Mouse (Mus musculus) midbrain, embryonic 12.5 days (tissue): ENCODE data around the gene Polr3c. TPM values are rescaled to one million over a fixed set of nuclear protein-coding genes. Genes with fewer than 3 reads are reported as not detected.

ENCODE experiments used
- ATAC-seq: fragments of 200-750 bp; cut with Nextera tagmentation; 2 replicates; pipeline ENCODE4 v1.8.0; 2017; ENCODE audit warnings: low read depth, moderate TSS enrichment, moderate library complexity; ENCODE audit not compliant: low FRiP score
- H3K27ac ChIP-seq: fragments of 300-500 bp; sonication (generic); replicated peaks from 2 replicates; pipeline ENCODE4 v1.5.1; 2016; ENCODE audit warnings: mild to moderate bottlenecking
- H3K27me3 ChIP-seq: fragments of 300-500 bp; sonication (generic); 2 replicates; pipeline ENCODE4 v1.6.1; 2016; ENCODE audit warnings: mild to moderate bottlenecking
- H3K36me3 ChIP-seq: fragments of 300-500 bp; sonication (generic); 2 replicates; pipeline ENCODE4 v1.6.1; 2016
- H3K4me1 ChIP-seq: fragments of 300-500 bp; sonication (generic); 2 replicates; pipeline ENCODE4 v1.6.1; 2016
- H3K4me2 ChIP-seq: fragments of 300-500 bp; sonication (generic); replicated peaks from 2 replicates; pipeline ENCODE4 v1.6.1; 2016; ENCODE audit warnings: mild to moderate bottlenecking, moderate library complexity
- H3K4me3 ChIP-seq: fragments of 300-500 bp; sonication (generic); 2 replicates; pipeline ENCODE4 v1.5.1; 2016; ENCODE audit warnings: mild to moderate bottlenecking
- H3K9ac ChIP-seq: fragments of 300-500 bp; sonication (generic); replicated peaks from 2 replicates; pipeline ENCODE4 v1.6.1; 2016; ENCODE audit warnings: mild to moderate bottlenecking, moderate library complexity
- H3K9me3 ChIP-seq: fragments of 300-500 bp; sonication (generic); 2 replicates; pipeline ENCODE4 v1.6.1; 2016; ENCODE audit warnings: mild to moderate bottlenecking
- WGBS: fragments of 180-500 bp; shearing (Covaris S2); methylation state at CpG from one replicate; pipeline ENCODE4 v1.1.7; 2016; 5-methylcytosine and 5-hydroxymethylcytosine counted together
- polyA plus RNA-seq: library from polyadenylated mRNA; unstranded; fragments of >200 nt; fragmentation: Nextera tagmentation; extraction: Ambion mirVana; gene quantifications from 2 replicates; pipeline ENCODE4 v1.2.1, GENCODE M21; 2016

The Polr3c gene
- polyA plus RNA-seq, 1 experiment from 2014 or later: 42.9 TPM

GRCm38 (mm10) chr3:96707903-96708683 is 19.3 kb downstream of the Polr3c start, which contains the start of gene Nudt17:
Gene Nudt17 (minus strand): TSS chr3:96708562.
- Histone ChIP-seq H3K9ac (peak within 1 kb of the TSS; percentile 65), H3K36me3 (peaks cover 50% of the 10 kb centered on the region), H3K4me2 (peak within 1 kb of the TSS; percentile 93), H3K4me3 (peak within 1 kb of the TSS; percentile 51), H3K27ac (no peak within 1 kb of the TSS), H3K4me1 (peaks cover 7% of the 10 kb centered on the region; the same call in 1 of the 2 replicates), H3K27me3 (peaks cover 16% of the 10 kb centered on the region), H3K9me3 (no peaks in the 10 kb centered on the region)
- WGBS: 6% methylated on average over 42 of the region's 42 CpGs
- peak; percentile 89 for ATAC-seq

- Histone ChIP-seq H3K4me3 (no peak overlapping the region), H3K27ac (no peak overlapping the region), H3K27me3 (peaks cover 16% of the 10 kb centered on the region), H3K36me3 (peaks cover 45% of the 10 kb centered on the region), H3K9ac (no peak overlapping the region), H3K9me3 (no peaks in the 10 kb centered on the region), H3K4me2 (no peak overlapping the region), H3K4me1 (peaks cover 7% of the 10 kb centered on the region; the same call in 1 of the 2 replicates)
- ATAC-seq: no peak
- 74% methylated on average over 7 of the region's 7 CpGs for WGBS
Observed at GRCm38 (mm10) chr3:96706984-96707383, 20.4 kb downstream of the Polr3c start.

GRCm38 (mm10) chr3:96706217-96706616 is 21.2 kb downstream of the Polr3c start:
- H3K4me3 ChIP-seq: no peak overlapping the region
- H3K4me2 ChIP-seq: no peak overlapping the region
- no peak overlapping the region for H3K27ac ChIP-seq
- no peaks in the 10 kb centered on the region for H3K9me3 ChIP-seq
- H3K36me3 ChIP-seq: peaks cover 45% of the 10 kb centered on the region
- H3K4me1 ChIP-seq: peaks cover 7% of the 10 kb centered on the region; the same call in 1 of the 2 replicates
- ATAC-seq: no peak
- peaks cover 16% of the 10 kb centered on the region for H3K27me3 ChIP-seq
- 89% methylated on average over 11 of the region's 11 CpGs for WGBS
- no peak overlapping the region for H3K9ac ChIP-seq

- Histone ChIP-seq H3K27me3 (peaks cover 16% of the 10 kb centered on the region), H3K4me1 (peaks cover 7% of the 10 kb centered on the region; the same call in 1 of the 2 replicates), H3K9ac (no peak overlapping the region), H3K9me3 (no peaks in the 10 kb centered on the region), H3K4me2 (no peak overlapping the region), H3K27ac (no peak overlapping the region), H3K36me3 (peaks cover 50% of the 10 kb centered on the region), H3K4me3 (no peak overlapping the region)
- 72% methylated on average over 11 of the region's 11 CpGs for WGBS
- no peak for ATAC-seq
Observed at GRCm38 (mm10) chr3:96704778-96705177, 22.6 kb downstream of the Polr3c start.

- H3K9ac ChIP-seq: no peak overlapping the region
- H3K4me3 ChIP-seq: no peak overlapping the region
- 86% methylated on average over 4 of the region's 4 CpGs for WGBS
- no peaks in the 10 kb centered on the region for H3K27me3 ChIP-seq
- no peak overlapping the region for H3K27ac ChIP-seq
- H3K9me3 ChIP-seq: no peaks in the 10 kb centered on the region
- ATAC-seq: no peak
- H3K4me1 ChIP-seq: peaks cover 15% of the 10 kb centered on the region
- H3K4me2 ChIP-seq: no peak overlapping the region
- peaks cover 51% of the 10 kb centered on the region for H3K36me3 ChIP-seq
Observed at GRCm38 (mm10) chr3:96701003-96701402, 26.4 kb downstream of the Polr3c start.

- no peaks in the 10 kb centered on the region for H3K27me3 ChIP-seq
- ATAC-seq: no peak
- H3K27ac ChIP-seq: no peak overlapping the region
- H3K9ac ChIP-seq: no peak overlapping the region
- H3K4me3 ChIP-seq: no peak overlapping the region
- H3K4me1 ChIP-seq: peaks cover 19% of the 10 kb centered on the region
- WGBS: 54% methylated on average over 7 of the region's 7 CpGs
- H3K4me2 ChIP-seq: no peak overlapping the region
- no peaks in the 10 kb centered on the region for H3K9me3 ChIP-seq
- peaks cover 51% of the 10 kb centered on the region for H3K36me3 ChIP-seq
Observed at GRCm38 (mm10) chr3:96700376-96700775, 27.1 kb downstream of the Polr3c start.

GRCm38 (mm10) chr3:96698993-96699690 is 28.3 kb downstream of the Polr3c start:
- Histone ChIP-seq H3K9ac (no peak overlapping the region), H3K4me3 (no peak overlapping the region), H3K27ac (no peak overlapping the region; the same call in 1 of the 2 replicates), H3K9me3 (no peaks in the 10 kb centered on the region), H3K4me1 (peaks cover 19% of the 10 kb centered on the region), H3K36me3 (peaks cover 38% of the 10 kb centered on the region), H3K4me2 (no peak overlapping the region), H3K27me3 (no peaks in the 10 kb centered on the region)
- ATAC-seq: no peak
- WGBS: 49% methylated on average over 19 of the region's 19 CpGs

- H3K9ac ChIP-seq: peak overlapping the region; percentile 86
- peaks cover 22% of the 10 kb centered on the region for H3K36me3 ChIP-seq
- under 1% methylated on average over 74 of the region's 85 CpGs for WGBS
- H3K27me3 ChIP-seq: no peaks in the 10 kb centered on the region
- peak overlapping the region; percentile 95 for H3K27ac ChIP-seq
- H3K4me1 ChIP-seq: peaks cover 19% of the 10 kb centered on the region
- H3K4me2 ChIP-seq: peak overlapping the region; percentile 71
- no peaks in the 10 kb centered on the region for H3K9me3 ChIP-seq
- peak overlapping the region; percentile 70 for H3K4me3 ChIP-seq
- peak; percentile 91 for ATAC-seq
Observed at GRCm38 (mm10) chr3:96696766-96697732, 30.4 kb downstream of the Polr3c start.

GRCm38 (mm10) chr3:96696198-96696765 is 31.1 kb downstream of the Polr3c start, which contains the start of gene Pias3:
Gene Pias3 (plus strand): TSS chr3:96696384.
- peak within 1 kb of the TSS; percentile 71 for H3K4me2 ChIP-seq
- H3K9me3 ChIP-seq: no peaks in the 10 kb centered on the region
- H3K27ac ChIP-seq: peak within 1 kb of the TSS; percentile 95
- H3K9ac ChIP-seq: peak within 1 kb of the TSS; percentile 86
- H3K4me3 ChIP-seq: peak within 1 kb of the TSS; percentile 70
- peak; percentile 77 for ATAC-seq
- H3K36me3 ChIP-seq: peaks cover 14% of the 10 kb centered on the region
- H3K27me3 ChIP-seq: no peaks in the 10 kb centered on the region
- under 1% methylated on average over 34 of the region's 35 CpGs for WGBS
- H3K4me1 ChIP-seq: peaks cover 19% of the 10 kb centered on the region

- Histone ChIP-seq H3K27ac (no peak overlapping the region), H3K27me3 (peaks cover 9% of the 10 kb centered on the region; the same call in 1 of the 2 replicates), H3K4me1 (peaks cover 26% of the 10 kb centered on the region), H3K9me3 (no peaks in the 10 kb centered on the region), H3K4me2 (no peak overlapping the region), H3K4me3 (no peak overlapping the region), H3K9ac (no peak overlapping the region), H3K36me3 (no peaks in the 10 kb centered on the region)
- 88% methylated on average over 1 of the region's 1 CpGs for WGBS
- ATAC-seq: no peak
Observed at GRCm38 (mm10) chr3:96693579-96693978, 33.8 kb downstream of the Polr3c start.

- no peak overlapping the region for H3K27ac ChIP-seq
- no peak overlapping the region for H3K4me2 ChIP-seq
- H3K9me3 ChIP-seq: no peaks in the 10 kb centered on the region
- ATAC-seq: no peak
- peaks cover 21% of the 10 kb centered on the region for H3K4me1 ChIP-seq
- no peak overlapping the region for H3K9ac ChIP-seq
- 15% methylated on average over 3 of the region's 3 CpGs for WGBS
- peaks cover 9% of the 10 kb centered on the region; the same call in 1 of the 2 replicates for H3K27me3 ChIP-seq
- H3K36me3 ChIP-seq: no peaks in the 10 kb centered on the region
- no peak overlapping the region for H3K4me3 ChIP-seq
Observed at GRCm38 (mm10) chr3:96692506-96692905, 34.9 kb downstream of the Polr3c start.
